In the genomic region with DNA sequence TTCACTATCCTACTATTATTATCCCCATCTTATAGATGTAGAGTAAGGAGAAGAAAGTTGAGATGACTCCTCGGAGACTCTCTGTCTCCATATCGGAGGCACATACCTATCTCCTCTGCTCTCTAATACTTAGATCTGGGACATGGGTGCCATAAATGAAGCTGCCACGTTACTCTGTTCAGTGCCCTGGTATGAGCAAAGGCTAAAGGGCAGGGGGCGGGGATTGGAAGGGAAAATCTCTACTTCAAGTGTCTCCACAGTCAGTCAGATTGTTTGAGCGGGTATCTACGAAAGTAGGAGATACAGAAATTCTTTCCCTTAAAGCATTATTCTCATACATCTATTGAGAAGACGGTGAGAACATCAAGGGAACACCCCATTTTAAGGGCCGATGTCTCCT, we compare ENCODE assay signal across 20 mouse cellular contexts.
"Had no signal": no experiment of that assay in that cellular context is flagged by ENCODE, and none has a peak within 500 bp of the region (broad histone marks: within the 10 kb centered on the region; RNA-seq: fewer than 3 reads in every experiment).

No protein-coding gene starts in this region.

- H3K36me3 ChIP-seq: hindbrain, embryonic 15.5 days; limb, embryonic 10.5 days; limb, embryonic 13.5 days; midbrain, embryonic 15.5 days; neural tube, embryonic 12.5 days; neural tube, embryonic 15.5 days; stomach, embryonic 15.5 days had no signal

- ATAC-seq: liver, postnatal 0 days; lung, postnatal 0 days; midbrain, embryonic 15.5 days had no signal

- H3K4me2 ChIP-seq: hindbrain, embryonic 15.5 days; limb, embryonic 13.5 days; liver, embryonic 11.5 days; lung, embryonic 14.5 days; midbrain, embryonic 11.5 days; midbrain, embryonic 15.5 days; neural tube, embryonic 12.5 days; neural tube, embryonic 15.5 days; stomach, embryonic 15.5 days had no signal

- H3K27ac ChIP-seq: hindbrain, embryonic 15.5 days; layer of hippocampus, adult 2 months; limb, embryonic 10.5 days; limb, embryonic 13.5 days; liver, embryonic 14.5 days; midbrain, embryonic 15.5 days; neural tube, embryonic 12.5 days; neural tube, embryonic 15.5 days; stomach, embryonic 15.5 days had no signal

- H3K9ac ChIP-seq: hindbrain, embryonic 15.5 days; limb, embryonic 13.5 days; liver, embryonic 14.5 days; liver, postnatal 0 days; lung, embryonic 14.5 days; midbrain, embryonic 15.5 days; neural tube, embryonic 12.5 days; neural tube, embryonic 15.5 days; stomach, embryonic 15.5 days had no signal

- H3K4me3 ChIP-seq: hindbrain, embryonic 15.5 days; layer of hippocampus, adult 2 months; limb, embryonic 10.5 days; limb, embryonic 13.5 days; megakaryocyte, embryonic 14.5 days; midbrain, embryonic 15.5 days; neural tube, embryonic 12.5 days; neural tube, embryonic 15.5 days; stomach, embryonic 15.5 days had no signal

- H3K9me3 ChIP-seq: hindbrain, embryonic 15.5 days; limb, embryonic 10.5 days; limb, embryonic 13.5 days; megakaryocyte, embryonic 14.5 days; midbrain, embryonic 15.5 days; neural tube, embryonic 12.5 days; neural tube, embryonic 15.5 days; stomach, embryonic 15.5 days had no signal

- H3K27me3 ChIP-seq: hindbrain, embryonic 15.5 days; limb, embryonic 13.5 days; megakaryocyte, embryonic 14.5 days; midbrain, embryonic 15.5 days; neural tube, embryonic 12.5 days; neural tube, embryonic 15.5 days; stomach, embryonic 15.5 days had no signal

- DNase-seq: layer of hippocampus, adult 9-11 months; liver, postnatal 0 days; lung, embryonic 14.5 days; right cerebral cortex, adult 18-20 months; right cerebral cortex, postnatal 25 days; spleen, adult 18-20 months; thymus, postnatal 25 days had no signal

- H3K4me1 ChIP-seq: neural tube, embryonic 12.5 days; stomach, embryonic 15.5 days had no signal
